Mouse (Mus musculus): ENCODE data around the gene Tmem29. TPM values are rescaled to one million over a fixed set of nuclear protein-coding genes. Genes with fewer than 3 reads are reported as not detected.
A peak's percentile ranks its signal among the peaks of the same experiment; 100 is the strongest.
"Not testable (repeated sequence)": the region's sequence is repeated elsewhere in the genome, so short reads cannot be mapped to it uniquely, and the experiment has no call there.

Tmem29 gene
- polyA plus RNA-seq (2015; fragmentation: Nextera tagmentation; extraction: Ambion mirVana): 32.5 and 33.4 TPM in 2 replicates

GRCm38 (mm10) chrX:150458766-150459350 lies at the start of gene Tmem29:
Tmem29 (minus strand) TSS chrX:150459154.
- H3K9ac ChIP-seq: no peak within 1 kb of the TSS
- H3K9me3 ChIP-seq (replicated peaks): no peaks in the 10 kb centered on the region
- peak within 1 kb of the TSS; percentile 54 for H3K4me3 ChIP-seq (replicated peaks)
- WGBS: 2% methylated on average over 30 of the region's 30 CpGs
- no peaks in the 10 kb centered on the region for H3K4me1 ChIP-seq
- no peaks in the 10 kb centered on the region for H3K36me3 ChIP-seq
- peak; percentile 96 for ATAC-seq (ENCODE audit: insufficient number of reproducible peaks, low FRiP score, low TSS enrichment, low read depth)
- H3K27me3 ChIP-seq: no peaks in the 10 kb centered on the region
- peak within 1 kb of the TSS; percentile 85 for H3K27ac ChIP-seq (replicated peaks)
- peak within 1 kb of the TSS; percentile 44 for H3K4me2 ChIP-seq (replicated peaks)

GRCm38 (mm10) chrX:150508696-150509095 lies 49.7 kb upstream of the Tmem29 start:
- 88% methylated on average over 6 of the region's 6 CpGs for WGBS

GRCm38 (mm10) chrX:150487811-150488210 lies 28.9 kb upstream of the Tmem29 start:
- H3K4me2 ChIP-seq (replicated peaks): not testable (repeated sequence)
- WGBS: 60% methylated on average over 1 of the region's 10 CpGs

More at GRCm38 (mm10) chrX:150508696-150509095, 49.7 kb upstream of the Tmem29 start:
- H3K36me3 ChIP-seq: no peaks in the 10 kb centered on the region
- H3K27ac ChIP-seq (replicated peaks): no peak overlapping the region
- H3K4me3 ChIP-seq (replicated peaks): no peak overlapping the region
- no peaks in the 10 kb centered on the region for H3K27me3 ChIP-seq
- H3K9ac ChIP-seq: no peak overlapping the region
- no peaks in the 10 kb centered on the region for H3K9me3 ChIP-seq (replicated peaks)
- no peaks in the 10 kb centered on the region for H3K4me1 ChIP-seq
- H3K4me2 ChIP-seq (replicated peaks): no peak overlapping the region
- ATAC-seq (ENCODE audit: insufficient number of reproducible peaks, low FRiP score, low TSS enrichment, low read depth): no peak

GRCm38 (mm10) chrX:150486314-150487030 lies 27.5 kb upstream of the Tmem29 start:
- WGBS: 51% methylated on average over 12 of the region's 22 CpGs
- not testable (repeated sequence) for H3K27ac ChIP-seq (replicated peaks); H3K4me2 ChIP-seq (replicated peaks); H3K27me3 ChIP-seq; H3K4me1 ChIP-seq; H3K9ac ChIP-seq; ATAC-seq (ENCODE audit: insufficient number of reproducible peaks, low FRiP score, low TSS enrichment, low read depth); H3K4me3 ChIP-seq (replicated peaks); H3K36me3 ChIP-seq; H3K9me3 ChIP-seq (replicated peaks)

More at GRCm38 (mm10) chrX:150487811-150488210, 28.9 kb upstream of the Tmem29 start:
- not testable (repeated sequence) for H3K36me3 ChIP-seq; H3K9ac ChIP-seq; H3K9me3 ChIP-seq (replicated peaks); H3K4me3 ChIP-seq (replicated peaks); H3K4me1 ChIP-seq; H3K27ac ChIP-seq (replicated peaks); H3K27me3 ChIP-seq; ATAC-seq (ENCODE audit: insufficient number of reproducible peaks, low FRiP score, low TSS enrichment, low read depth)

GRCm38 (mm10) chrX:150477854-150478780 lies 19.2 kb upstream of the Tmem29 start:
- ATAC-seq (ENCODE audit: insufficient number of reproducible peaks, low FRiP score, low TSS enrichment, low read depth): peak; percentile 98
- H3K27ac ChIP-seq (replicated peaks): peak overlapping the region; percentile 96
- no peaks in the 10 kb centered on the region for H3K4me1 ChIP-seq
- H3K27me3 ChIP-seq: no peaks in the 10 kb centered on the region
- under 1% methylated on average over 34 of the region's 34 CpGs for WGBS
- peak overlapping the region; percentile 37; the same call in 1 of the 2 replicates for H3K9ac ChIP-seq
- peak overlapping the region; percentile 58 for H3K4me3 ChIP-seq (replicated peaks)
- peak overlapping the region; percentile 27; the same call in 1 of the 2 replicates for H3K4me2 ChIP-seq (replicated peaks)
- no peaks in the 10 kb centered on the region for H3K36me3 ChIP-seq
- H3K9me3 ChIP-seq (replicated peaks): no peaks in the 10 kb centered on the region

GRCm38 (mm10) chrX:150471416-150471815 lies 12.5 kb upstream of the Tmem29 start:
- 93% methylated on average over 1 of the region's 1 CpGs for WGBS

GRCm38 (mm10) chrX:150468266-150468665 lies 9.3 kb upstream of the Tmem29 start:
- 77% methylated on average over 2 of the region's 2 CpGs for WGBS
- no peak overlapping the region for H3K4me3 ChIP-seq (replicated peaks)
- H3K4me2 ChIP-seq (replicated peaks): no peak overlapping the region
- H3K27me3 ChIP-seq: no peaks in the 10 kb centered on the region
- H3K4me1 ChIP-seq: no peaks in the 10 kb centered on the region
- ATAC-seq (ENCODE audit: insufficient number of reproducible peaks, low FRiP score, low TSS enrichment, low read depth): no peak
- H3K9me3 ChIP-seq (replicated peaks): no peaks in the 10 kb centered on the region
- no peak overlapping the region for H3K27ac ChIP-seq (replicated peaks)
- H3K9ac ChIP-seq: no peak overlapping the region
- H3K36me3 ChIP-seq: no peaks in the 10 kb centered on the region

More at GRCm38 (mm10) chrX:150471416-150471815, 12.5 kb upstream of the Tmem29 start:
- ATAC-seq (ENCODE audit: insufficient number of reproducible peaks, low FRiP score, low TSS enrichment, low read depth): no peak
- no peak overlapping the region for H3K27ac ChIP-seq (replicated peaks)
- no peak overlapping the region for H3K4me2 ChIP-seq (replicated peaks)
- no peaks in the 10 kb centered on the region for H3K9me3 ChIP-seq (replicated peaks)
- no peak overlapping the region for H3K4me3 ChIP-seq (replicated peaks)
- no peaks in the 10 kb centered on the region for H3K4me1 ChIP-seq
- H3K36me3 ChIP-seq: no peaks in the 10 kb centered on the region
- no peaks in the 10 kb centered on the region for H3K27me3 ChIP-seq
- no peak overlapping the region for H3K9ac ChIP-seq

GRCm38 (mm10) chrX:150466817-150467216 lies 7.9 kb upstream of the Tmem29 start:
- not testable (repeated sequence) for H3K9me3 ChIP-seq (replicated peaks); H3K36me3 ChIP-seq; ATAC-seq (ENCODE audit: insufficient number of reproducible peaks, low FRiP score, low TSS enrichment, low read depth); H3K4me2 ChIP-seq (replicated peaks); H3K27me3 ChIP-seq; H3K4me3 ChIP-seq (replicated peaks); H3K9ac ChIP-seq; H3K4me1 ChIP-seq; H3K27ac ChIP-seq (replicated peaks)
- 68% methylated on average over 8 of the region's 8 CpGs for WGBS

- Histone ChIP-seq H3K4me3 (replicated peaks) (no peak overlapping the region), H3K27ac (replicated peaks) (no peak overlapping the region), H3K4me1 (no peaks in the 10 kb centered on the region), H3K9me3 (replicated peaks) (no peaks in the 10 kb centered on the region), H3K4me2 (replicated peaks) (no peak overlapping the region), H3K27me3 (no peaks in the 10 kb centered on the region), H3K36me3 (no peaks in the 10 kb centered on the region), H3K9ac (no peak overlapping the region)
- WGBS: 72% methylated on average over 2 of the region's 2 CpGs
- no peak for ATAC-seq (ENCODE audit: insufficient number of reproducible peaks, low FRiP score, low TSS enrichment, low read depth)
Observed at GRCm38 (mm10) chrX:150460143-150460542, 1.2 kb upstream of the Tmem29 start.

- Histone ChIP-seq H3K4me3 (replicated peaks) (peak overlapping the region; percentile 54), H3K36me3 (no peaks in the 10 kb centered on the region), H3K9me3 (replicated peaks) (no peaks in the 10 kb centered on the region), H3K27ac (replicated peaks) (peak overlapping the region; percentile 85), H3K9ac (no peak overlapping the region), H3K27me3 (no peaks in the 10 kb centered on the region), H3K4me2 (replicated peaks) (peak overlapping the region; percentile 44), H3K4me1 (no peaks in the 10 kb centered on the region)
- WGBS: 42% methylated on average over 8 of the region's 8 CpGs
- no peak for ATAC-seq (ENCODE audit: insufficient number of reproducible peaks, low FRiP score, low TSS enrichment, low read depth)
Observed at GRCm38 (mm10) chrX:150459411-150459927, 515 bp upstream of the Tmem29 start.

- Histone ChIP-seq H3K9me3 (replicated peaks) (no peaks in the 10 kb centered on the region), H3K36me3 (no peaks in the 10 kb centered on the region), H3K4me2 (replicated peaks) (peak overlapping the region; percentile 41), H3K4me3 (replicated peaks) (peak overlapping the region; percentile 16; the same call in 1 of the 2 replicates), H3K9ac (no peak overlapping the region), H3K27me3 (no peaks in the 10 kb centered on the region), H3K4me1 (no peaks in the 10 kb centered on the region), H3K27ac (replicated peaks) (0 out of 2 replicates have a peak overlapping the region, but pooled peaks have one; percentile 36)
- WGBS: 34% methylated on average over 3 of the region's 3 CpGs
- no peak for ATAC-seq (ENCODE audit: insufficient number of reproducible peaks, low FRiP score, low TSS enrichment, low read depth)
Observed at GRCm38 (mm10) chrX:150458136-150458535, 818 bp downstream of the Tmem29 start.

Data from embryonic facial prominence, embryonic 15.5 days (tissue).